Mouse (Mus musculus) midbrain, embryonic 16.5 days (tissue): ENCODE data around the gene Col24a1. TPM values are rescaled to one million over a fixed set of nuclear protein-coding genes. Genes with fewer than 3 reads are reported as not detected.
A peak's percentile ranks its signal among the peaks of the same experiment; 100 is the strongest.

Experiments
- ATAC-seq: fragments of 200-750 bp; cut with Nextera tagmentation; 2 replicates; pipeline ENCODE4 v1.8.0; 2017; ENCODE audit warnings: moderate TSS enrichment
- H3K27ac ChIP-seq: fragments of 300-500 bp; sonication (generic); 2 replicates; pipeline ENCODE4 v1.5.1; 2014; ENCODE audit warnings: mild to moderate bottlenecking, low read length, mixed read lengths
- H3K27me3 ChIP-seq: fragments of 300-500 bp; sonication (generic); 2 replicates; pipeline ENCODE4 v1.6.1; 2014; ENCODE audit warnings: low read depth, low read length, mixed read lengths; ENCODE audit not compliant: control insufficient read depth, insufficient read depth
- H3K36me3 ChIP-seq: fragments of 300-500 bp; sonication (generic); 2 replicates; pipeline ENCODE4 v1.6.1; 2014; ENCODE audit warnings: mild to moderate bottlenecking, low read length, moderate library complexity, mixed read lengths; ENCODE audit not compliant: control insufficient read depth, insufficient read depth
- H3K4me1 ChIP-seq: fragments of 300-500 bp; sonication (generic); 2 replicates; pipeline ENCODE4 v1.6.1; 2014; ENCODE audit warnings: mild to moderate bottlenecking, low read length, mixed read lengths; ENCODE audit not compliant: control insufficient read depth, insufficient read depth
- H3K4me2 ChIP-seq: fragments of 300-500 bp; sonication (generic); 2 replicates; pipeline ENCODE4 v1.6.1; 2014; ENCODE audit warnings: mild to moderate bottlenecking, low read length, mixed read lengths
- H3K4me3 ChIP-seq: fragments of 300-500 bp; sonication (generic); 2 replicates; pipeline ENCODE4 v1.5.1; 2014; ENCODE audit warnings: low read depth, mild to moderate bottlenecking, low read length, moderate library complexity, mixed read lengths
- H3K9ac ChIP-seq: fragments of 300-500 bp; sonication (generic); 2 replicates; pipeline ENCODE4 v1.6.1; 2014; ENCODE audit warnings: low read depth, low read length, mixed read lengths
- H3K9me3 ChIP-seq: fragments of 300-500 bp; sonication (generic); replicated peaks from 2 replicates; pipeline ENCODE4 v1.6.1; 2014; ENCODE audit warnings: mild to moderate bottlenecking, low read length, mixed read lengths; ENCODE audit not compliant: control insufficient read depth, poor library complexity, severe bottlenecking
- WGBS: fragments of 180-500 bp; shearing (Covaris S2); extraction: QIAGEN DNeasy Blood & Tissue Kit; methylation state at CpG from one replicate; pipeline ENCODE4 v1.1.7; 2014; 5-methylcytosine and 5-hydroxymethylcytosine counted together
- polyA plus RNA-seq: library from polyadenylated mRNA; unstranded; fragments of >200 nt; fragmentation: Nextera tagmentation; extraction: Ambion mirVana; gene quantifications from 2 replicates; pipeline ENCODE4 v1.2.1, GENCODE M21; 2015

Col24a1 gene
- polyA plus RNA-seq, 1 experiment from 2014 or later = 1.6 TPM

- no peaks in the 10 kb centered on the region for H3K36me3 ChIP-seq
- no peaks in the 10 kb centered on the region for H3K9me3 ChIP-seq
- H3K27me3 ChIP-seq = peaks cover 4% of the 10 kb centered on the region; the same call in 1 of the 2 replicates
- no peak overlapping the region for H3K27ac ChIP-seq
- peaks cover 13% of the 10 kb centered on the region for H3K4me1 ChIP-seq
- H3K4me3 ChIP-seq = peak overlapping the region; percentile 33
- WGBS = 3% methylated on average over 9 of the region's 9 CpGs
- H3K4me2 ChIP-seq = peak overlapping the region; percentile 69
- peak; percentile 73 for ATAC-seq
- peak overlapping the region; percentile 55 for H3K9ac ChIP-seq
These were observed 935 bp downstream of the Col24a1 start for GRCm38 (mm10) chr3:145293207-145293606.

GRCm38 (mm10) chr3:145293623-145294307, 1.5 kb downstream of the Col24a1 start:
- Histone ChIP-seq H3K4me1 (peaks cover 13% of the 10 kb centered on the region), H3K27me3 (peaks cover 4% of the 10 kb centered on the region; the same call in 1 of the 2 replicates), H3K27ac (no peak overlapping the region), H3K9ac (no peak overlapping the region), H3K4me2 (peak overlapping the region; percentile 69), H3K36me3 (no peaks in the 10 kb centered on the region), H3K4me3 (no peak overlapping the region), H3K9me3 (no peaks in the 10 kb centered on the region)
- no peak for ATAC-seq
- WGBS = 70% methylated on average over 12 of the region's 12 CpGs

GRCm38 (mm10) chr3:145299980-145300591, 7.8 kb downstream of the Col24a1 start:
- 85% methylated on average over 5 of the region's 5 CpGs for WGBS
- H3K36me3 ChIP-seq = no peaks in the 10 kb centered on the region
- H3K4me3 ChIP-seq = no peak overlapping the region
- H3K9me3 ChIP-seq = no peaks in the 10 kb centered on the region
- H3K4me2 ChIP-seq = no peak overlapping the region
- H3K27me3 ChIP-seq = no peaks in the 10 kb centered on the region
- no peak overlapping the region for H3K27ac ChIP-seq
- no peak overlapping the region for H3K9ac ChIP-seq
- ATAC-seq = no peak
- no peaks in the 10 kb centered on the region for H3K4me1 ChIP-seq

GRCm38 (mm10) chr3:145305311-145305710, 13.0 kb downstream of the Col24a1 start:
- ATAC-seq = no peak
- WGBS = 91% methylated on average over 5 of the region's 5 CpGs

DNA sequence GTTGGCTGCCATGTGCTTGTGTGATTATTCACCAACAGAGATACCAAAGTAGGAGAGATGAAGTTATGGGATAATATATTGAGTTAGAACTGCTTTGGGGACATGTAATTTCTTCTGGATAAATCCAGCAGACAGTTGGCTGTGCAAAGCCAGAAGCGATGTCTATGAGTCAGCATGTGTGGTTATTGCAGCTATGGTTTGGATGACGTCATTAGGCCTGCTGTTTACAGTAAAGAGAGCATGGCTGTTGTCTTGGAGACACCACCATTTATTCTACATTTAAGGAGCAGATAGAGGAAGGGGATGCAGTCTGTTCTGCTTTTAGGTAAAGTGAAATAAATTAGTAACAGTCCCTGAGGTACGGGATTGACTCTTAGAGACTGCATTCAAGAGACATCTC, 14.9 kb downstream of the Col24a1 start:
- 96% methylated on average over 3 of the region's 3 CpGs for WGBS
- Histone ChIP-seq H3K36me3 (no peaks in the 10 kb centered on the region), H3K4me1 (no peaks in the 10 kb centered on the region), H3K27ac (no peak overlapping the region), H3K4me2 (no peak overlapping the region), H3K27me3 (no peaks in the 10 kb centered on the region), H3K9me3 (no peaks in the 10 kb centered on the region), H3K9ac (no peak overlapping the region), H3K4me3 (no peak overlapping the region)
- ATAC-seq = no peak

More at GRCm38 (mm10) chr3:145305311-145305710, 13.0 kb downstream of the Col24a1 start:
- H3K27ac ChIP-seq = no peak overlapping the region
- no peaks in the 10 kb centered on the region for H3K4me1 ChIP-seq
- H3K4me3 ChIP-seq = no peak overlapping the region
- H3K9ac ChIP-seq = no peak overlapping the region
- H3K9me3 ChIP-seq = no peaks in the 10 kb centered on the region
- no peaks in the 10 kb centered on the region for H3K27me3 ChIP-seq
- H3K4me2 ChIP-seq = no peak overlapping the region
- H3K36me3 ChIP-seq = no peaks in the 10 kb centered on the region

DNA sequence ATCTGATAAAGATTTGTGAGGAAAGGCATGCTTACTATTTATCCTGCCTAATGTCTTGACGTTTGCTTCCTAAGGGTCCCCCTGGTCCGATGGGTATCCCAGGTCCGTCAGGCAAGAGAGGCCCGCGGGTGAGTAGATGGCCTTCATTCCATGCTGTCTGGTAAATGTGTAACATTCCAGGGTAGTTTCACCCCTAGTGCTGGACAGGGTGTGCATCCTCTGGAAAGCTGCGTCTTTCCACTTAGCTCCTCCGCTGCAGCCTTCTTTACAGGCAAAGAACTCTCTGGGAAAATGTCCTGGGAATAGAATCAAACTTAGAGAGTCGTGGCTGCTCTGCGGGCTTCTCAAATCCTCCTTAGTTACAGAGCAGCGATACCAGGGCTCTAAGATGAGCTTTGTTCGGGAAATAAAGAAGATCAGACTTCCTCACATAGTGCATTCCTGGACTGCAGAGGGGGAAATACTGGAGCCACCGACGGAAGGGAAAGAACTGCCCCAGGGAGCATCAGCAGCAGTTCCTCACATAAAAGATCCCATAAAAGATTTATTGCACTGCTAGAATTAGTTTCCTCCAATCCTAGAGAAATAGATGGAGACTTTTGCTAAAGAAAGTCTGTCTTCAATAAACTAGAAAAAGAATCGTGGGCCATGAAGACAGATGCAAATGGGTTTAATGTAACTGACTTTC, 28.5 kb downstream of the Col24a1 start:
- Histone ChIP-seq H3K27me3 (no peaks in the 10 kb centered on the region), H3K9me3 (no peaks in the 10 kb centered on the region), H3K4me3 (no peak overlapping the region), H3K27ac (no peak overlapping the region), H3K4me1 (no peaks in the 10 kb centered on the region; the same call in 1 of the 2 replicates), H3K9ac (no peak overlapping the region), H3K4me2 (no peak overlapping the region), H3K36me3 (no peaks in the 10 kb centered on the region)
- WGBS = 49% methylated on average over 14 of the region's 14 CpGs
- no peak for ATAC-seq

GRCm38 (mm10) chr3:145325402-145325801, 33.1 kb downstream of the Col24a1 start:
- Histone ChIP-seq H3K36me3 (no peaks in the 10 kb centered on the region), H3K4me1 (no peaks in the 10 kb centered on the region; the same call in 1 of the 2 replicates), H3K27ac (no peak overlapping the region), H3K4me2 (no peak overlapping the region), H3K9ac (no peak overlapping the region), H3K27me3 (no peaks in the 10 kb centered on the region), H3K9me3 (no peaks in the 10 kb centered on the region), H3K4me3 (no peak overlapping the region)
- ATAC-seq = no peak
- WGBS = 91% methylated on average over 3 of the region's 3 CpGs

- WGBS = 70% methylated on average over 8 of the region's 8 CpGs
- H3K4me3 ChIP-seq = no peak overlapping the region
- no peak for ATAC-seq
- H3K4me1 ChIP-seq = no peaks in the 10 kb centered on the region
- no peak overlapping the region for H3K4me2 ChIP-seq
- H3K27ac ChIP-seq = no peak overlapping the region
- H3K9me3 ChIP-seq = no peaks in the 10 kb centered on the region
- H3K9ac ChIP-seq = no peak overlapping the region
- H3K27me3 ChIP-seq = no peaks in the 10 kb centered on the region
- no peaks in the 10 kb centered on the region for H3K36me3 ChIP-seq
These were observed 39.4 kb downstream of the Col24a1 start for GRCm38 (mm10) chr3:145331642-145332041.

- H3K27ac ChIP-seq = no peak overlapping the region
- no peaks in the 10 kb centered on the region for H3K9me3 ChIP-seq
- no peak for ATAC-seq
- no peaks in the 10 kb centered on the region for H3K36me3 ChIP-seq
- no peak overlapping the region for H3K4me3 ChIP-seq
- H3K9ac ChIP-seq = no peak overlapping the region
- no peaks in the 10 kb centered on the region for H3K4me1 ChIP-seq
- 92% methylated on average over 3 of the region's 3 CpGs for WGBS
- no peak overlapping the region for H3K4me2 ChIP-seq
- H3K27me3 ChIP-seq = no peaks in the 10 kb centered on the region
These were observed 41.8 kb downstream of the Col24a1 start for GRCm38 (mm10) chr3:145334046-145334445.
